Mouse (Mus musculus) heart, embryonic 10.5 days (tissue): ENCODE results near the gene Pde11a. TPM values are rescaled to one million over a fixed set of nuclear protein-coding genes. Genes with fewer than 3 reads are reported as not detected.

Experiments used
- DNase-seq: peaks from one replicate; pipeline ENCODE4 v3.0.0-alpha.2; 2017; ENCODE audit warnings: low spot score
- H3K27ac ChIP-seq: fragments of 300-500 bp; sonication (generic); 2 replicates; pipeline ENCODE4 v1.5.1; 2016; ENCODE audit warnings: mild to moderate bottlenecking
- H3K27me3 ChIP-seq: fragments of 300-500 bp; sonication (generic); 2 replicates; pipeline ENCODE4 v1.6.1; 2016; ENCODE audit warnings: mild to moderate bottlenecking; ENCODE audit not compliant: poor library complexity, insufficient read depth, severe bottlenecking
- H3K36me3 ChIP-seq: fragments of 300-500 bp; sonication (generic); 2 replicates; pipeline ENCODE4 v1.6.1; 2016; ENCODE audit warnings: mild to moderate bottlenecking, moderate library complexity
- H3K4me1 ChIP-seq: fragments of 300-500 bp; sonication (generic); 2 replicates; pipeline ENCODE4 v1.6.1; 2016; ENCODE audit warnings: mild to moderate bottlenecking
- H3K4me3 ChIP-seq: fragments of 300-500 bp; sonication (generic); 2 replicates; pipeline ENCODE4 v1.5.1; 2016; ENCODE audit warnings: mild to moderate bottlenecking, moderate library complexity
- H3K9me3 ChIP-seq: fragments of 300-500 bp; sonication (generic); 2 replicates; pipeline ENCODE4 v1.6.1; 2016; ENCODE audit warnings: mild to moderate bottlenecking, moderate library complexity
- WGBS: fragments of 180-500 bp; shearing (Covaris S2); methylation state at CpG from one replicate; pipeline ENCODE4 v1.1.7; 2016; 5-methylcytosine and 5-hydroxymethylcytosine counted together
- polyA plus RNA-seq: library from polyadenylated mRNA; unstranded; fragments of >200 nt; fragmentation: Nextera tagmentation; extraction: Ambion mirVana; gene quantifications from 2 replicates; pipeline ENCODE4 v1.2.1, GENCODE M21; 2016

Gene Pde11a
- 0.10 and 0.62 TPM in 2 replicates for polyA plus RNA-seq

- 14% methylated on average over 41 of the region's 41 CpGs for WGBS
- peaks cover 12% of the 10 kb centered on the region for H3K4me1 ChIP-seq
- H3K36me3 ChIP-seq = no peaks in the 10 kb centered on the region
- no peaks in the 10 kb centered on the region for H3K9me3 ChIP-seq
- peaks cover 36% of the 10 kb centered on the region for H3K27me3 ChIP-seq
- H3K27ac ChIP-seq = peak within 1 kb of the TSS; percentile 72
- H3K4me3 ChIP-seq = peak within 1 kb of the TSS; percentile 68
- no peak for DNase-seq
Observed at GRCm38 (mm10) chr2:76338215-76339156, at the start of gene Pde11a. Pde11a (minus strand) TSS chr2:76338774.

- no peaks in the 10 kb centered on the region for H3K4me1 ChIP-seq
- peaks cover 47% of the 10 kb centered on the region for H3K36me3 ChIP-seq
- no peak for DNase-seq
- H3K4me3 ChIP-seq = no peak overlapping the region
- H3K27me3 ChIP-seq = no peaks in the 10 kb centered on the region
- no peaks in the 10 kb centered on the region for H3K9me3 ChIP-seq
- H3K27ac ChIP-seq = no peak overlapping the region
Observed at GRCm38 (mm10) chr2:76386531-76386930, 48.0 kb upstream of the Pde11a start.

GRCm38 (mm10) chr2:76378646-76379045 is 40.1 kb upstream of the Pde11a start:
- Histone ChIP-seq H3K27ac (no peak overlapping the region), H3K36me3 (peaks cover 86% of the 10 kb centered on the region), H3K27me3 (no peaks in the 10 kb centered on the region), H3K4me3 (no peak overlapping the region), H3K9me3 (no peaks in the 10 kb centered on the region), H3K4me1 (no peaks in the 10 kb centered on the region)
- DNase-seq = no peak
- 94% methylated on average over 19 of the region's 19 CpGs for WGBS

GRCm38 (mm10) chr2:76374544-76375206 is 36.1 kb upstream of the Pde11a start:
- H3K36me3 ChIP-seq = peaks cover 59% of the 10 kb centered on the region
- H3K4me3 ChIP-seq = no peak overlapping the region
- DNase-seq = no peak
- no peak overlapping the region for H3K27ac ChIP-seq
- 93% methylated on average over 6 of the region's 6 CpGs for WGBS
- H3K4me1 ChIP-seq = peaks cover 10% of the 10 kb centered on the region
- H3K27me3 ChIP-seq = no peaks in the 10 kb centered on the region
- H3K9me3 ChIP-seq = no peaks in the 10 kb centered on the region

- WGBS = 45% methylated on average over 4 of the region's 4 CpGs
- Histone ChIP-seq H3K9me3 (no peaks in the 10 kb centered on the region), H3K27ac (no peak overlapping the region), H3K36me3 (peaks cover 36% of the 10 kb centered on the region), H3K27me3 (no peaks in the 10 kb centered on the region), H3K4me3 (no peak overlapping the region), H3K4me1 (peaks cover 10% of the 10 kb centered on the region)
- no peak for DNase-seq
Observed at GRCm38 (mm10) chr2:76372244-76372643, 33.7 kb upstream of the Pde11a start.

GRCm38 (mm10) chr2:76370656-76370922 is 32.0 kb upstream of the Pde11a start:
- Histone ChIP-seq H3K36me3 (peaks cover 27% of the 10 kb centered on the region), H3K27ac (peak overlapping the region; percentile 93), H3K4me1 (peaks cover 10% of the 10 kb centered on the region), H3K9me3 (no peaks in the 10 kb centered on the region), H3K27me3 (no peaks in the 10 kb centered on the region), H3K4me3 (peak overlapping the region; percentile 99)
- 4% methylated on average over 7 of the region's 7 CpGs for WGBS
- no peak for DNase-seq

- Histone ChIP-seq H3K9me3 (no peaks in the 10 kb centered on the region), H3K27ac (peak within 1 kb of the TSS; percentile 93), H3K4me1 (peaks cover 10% of the 10 kb centered on the region), H3K27me3 (no peaks in the 10 kb centered on the region), H3K36me3 (peaks cover 21% of the 10 kb centered on the region), H3K4me3 (peak within 1 kb of the TSS; percentile 99)
- DNase-seq = peak; percentile 91
- WGBS = under 1% methylated on average over 61 of the region's 61 CpGs
Observed at GRCm38 (mm10) chr2:76369821-76370655, 31.5 kb upstream of the Pde11a start, which contains the start of gene Rbm45. Rbm45 (plus strand) TSS chr2:76369984.

GRCm38 (mm10) chr2:76368861-76369660 is 30.5 kb upstream of the Pde11a start:
- WGBS = 65% methylated on average over 13 of the region's 13 CpGs
- Histone ChIP-seq H3K36me3 (peaks cover 16% of the 10 kb centered on the region), H3K27me3 (no peaks in the 10 kb centered on the region), H3K27ac (no peak overlapping the region), H3K9me3 (no peaks in the 10 kb centered on the region), H3K4me1 (peaks cover 10% of the 10 kb centered on the region), H3K4me3 (no peak overlapping the region)
- DNase-seq = no peak

GRCm38 (mm10) chr2:76367188-76367922 is 28.8 kb upstream of the Pde11a start:
- H3K4me1 ChIP-seq = peaks cover 10% of the 10 kb centered on the region
- no peaks in the 10 kb centered on the region for H3K9me3 ChIP-seq
- WGBS = 17% methylated on average over 9 of the region's 9 CpGs
- DNase-seq = no peak
- no peak overlapping the region for H3K27ac ChIP-seq
- H3K4me3 ChIP-seq = no peak overlapping the region
- H3K36me3 ChIP-seq = peaks cover 3% of the 10 kb centered on the region; the same call in 1 of the 2 replicates
- no peaks in the 10 kb centered on the region for H3K27me3 ChIP-seq

- Histone ChIP-seq H3K36me3 (no peaks in the 10 kb centered on the region), H3K4me1 (peaks cover 5% of the 10 kb centered on the region), H3K27ac (no peak overlapping the region), H3K9me3 (no peaks in the 10 kb centered on the region), H3K27me3 (no peaks in the 10 kb centered on the region), H3K4me3 (no peak overlapping the region)
- DNase-seq = no peak
- 72% methylated on average over 4 of the region's 4 CpGs for WGBS
Observed at GRCm38 (mm10) chr2:76365811-76366210, 27.2 kb upstream of the Pde11a start.

- no peak for DNase-seq
- Histone ChIP-seq H3K4me1 (no peaks in the 10 kb centered on the region), H3K27ac (no peak overlapping the region), H3K27me3 (no peaks in the 10 kb centered on the region), H3K9me3 (no peaks in the 10 kb centered on the region), H3K36me3 (no peaks in the 10 kb centered on the region), H3K4me3 (no peak overlapping the region)
- 55% methylated on average over 2 of the region's 2 CpGs for WGBS
Observed at GRCm38 (mm10) chr2:76362111-76362510, 23.5 kb upstream of the Pde11a start.
